Mouse (Mus musculus) small intestine, adult 2 months (tissue): ENCODE data around the gene Lemd1. TPM values are rescaled to one million over a fixed set of nuclear protein-coding genes. Genes with fewer than 3 reads are reported as not detected.
A peak's percentile ranks its signal among the peaks of the same experiment; 100 is the strongest.
"Not testable (repeated sequence)": the region's sequence is repeated elsewhere in the genome, so short reads cannot be mapped to it uniquely, and the experiment has no call there.

Experiments used
- H3K27ac ChIP-seq: fragments of 200-500 bp; 2 replicates; pipeline ENCODE4 v1.5.1; 2012; ENCODE audit warnings: low read depth, low read length, control low read depth, inconsistent platforms; ENCODE audit not compliant: insufficient read depth
- H3K27me3 ChIP-seq: fragments of 200-500 bp; 2 replicates; pipeline ENCODE4 v1.6.1; 2012; ENCODE audit warnings: mild to moderate bottlenecking, moderate library complexity, low read length, inconsistent platforms; ENCODE audit not compliant: control insufficient read depth, insufficient read depth
- H3K36me3 ChIP-seq: fragments of 200-500 bp; 2 replicates; pipeline ENCODE4 v1.6.1; 2012; ENCODE audit warnings: mild to moderate bottlenecking, low read length, control low read depth, inconsistent platforms; ENCODE audit not compliant: control insufficient read depth, insufficient read depth
- H3K4me1 ChIP-seq: fragments of 200-500 bp; 2 replicates; pipeline ENCODE4 v1.6.1; 2012; ENCODE audit warnings: low read length, inconsistent platforms, mixed read lengths; ENCODE audit not compliant: control insufficient read depth, insufficient read depth, insufficient read length
- H3K4me3 ChIP-seq: fragments of 200-500 bp; 2 replicates; pipeline ENCODE4 v1.5.1; 2012; ENCODE audit warnings: low read depth, mild to moderate bottlenecking, control low read depth, inconsistent platforms, low read length, moderate library complexity
- CTCF ChIP-seq: fragments of 200-500 bp; IDR thresholded peaks from 2 replicates; pipeline ENCODE4 v1.5.1; 2012; ENCODE audit warnings: low read depth, mild to moderate bottlenecking, control low read depth, inconsistent platforms, low read length, moderate library complexity, mixed read lengths; ENCODE audit not compliant: insufficient replicate concordance, insufficient read length; ENCODE audit errors: extremely low read depth
- POLR2A ChIP-seq: fragments of 200-500 bp; IDR thresholded peaks from 2 replicates; pipeline ENCODE4 v1.6.1; 2012; ENCODE audit warnings: low read depth, mild to moderate bottlenecking, control low read depth, inconsistent platforms, low read length, moderate library complexity
- WGBS: fragments of 180-500 bp; shearing (Covaris S2); methylation state at CpG from one replicate; pipeline ENCODE4 v1.1.7; 2018; 5-methylcytosine and 5-hydroxymethylcytosine counted together
- polyA plus RNA-seq: library from polyadenylated mRNA; depleted of rRNA; stranded (reverse); fragments of >200 nt; gene quantifications from 2 replicates; pipeline ENCODE4 v1.2.3, GENCODE M21; 2012

Gene Lemd1
- polyA plus RNA-seq, 1 experiment, result 0.09 TPM

DNA sequence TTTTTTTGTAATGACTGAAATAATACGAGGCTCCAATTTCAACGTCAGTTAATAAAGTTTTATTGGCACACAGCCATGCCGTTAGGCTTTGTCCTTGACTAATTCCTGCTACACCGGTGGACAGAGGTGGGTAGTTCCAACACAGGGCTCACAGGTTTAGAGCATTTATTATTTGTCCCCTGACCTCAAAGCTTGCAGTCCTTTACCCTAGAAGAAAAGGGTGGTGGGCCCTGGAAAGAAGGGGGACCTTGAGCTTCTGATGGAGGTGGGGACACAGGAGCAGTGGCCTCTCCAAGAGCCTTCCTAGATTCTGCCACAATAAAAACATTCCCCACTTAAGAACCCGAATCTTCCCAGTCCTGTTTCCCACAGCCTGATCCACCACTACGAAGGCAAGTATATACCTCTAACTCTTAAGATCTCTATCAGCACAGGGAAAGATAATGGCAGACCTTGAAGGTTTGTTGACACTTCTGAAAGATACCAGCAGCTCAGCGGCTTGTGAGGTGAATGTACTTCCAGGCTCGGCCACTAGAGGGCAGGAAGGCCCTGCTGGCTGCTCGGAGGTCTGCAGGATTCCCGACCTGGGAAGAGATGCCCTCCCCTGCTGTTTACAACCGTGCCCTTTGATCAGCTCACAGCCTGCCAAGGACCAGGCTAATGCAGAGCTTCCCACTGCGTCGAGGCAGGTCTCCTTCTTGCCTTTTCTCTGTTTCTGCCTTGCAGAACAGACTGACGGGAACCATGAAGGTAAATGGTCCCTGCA is 34.0 kb upstream of the Lemd1 start:
- no peak overlapping the region for H3K4me3 ChIP-seq
- no peak overlapping the region for H3K27ac ChIP-seq
- peaks cover 9% of the 10 kb centered on the region for H3K4me1 ChIP-seq
- 10% methylated on average over 14 of the region's 14 CpGs for WGBS
- TF ChIP-seq POLR2A, result no peak
- peak; percentile 99 for TF ChIP-seq CTCF
- 0 out of 2 replicates have a peak, but pooled peaks cover 3% of the 10 kb centered on the region for H3K27me3 ChIP-seq
- no peaks in the 10 kb centered on the region for H3K36me3 ChIP-seq

DNA sequence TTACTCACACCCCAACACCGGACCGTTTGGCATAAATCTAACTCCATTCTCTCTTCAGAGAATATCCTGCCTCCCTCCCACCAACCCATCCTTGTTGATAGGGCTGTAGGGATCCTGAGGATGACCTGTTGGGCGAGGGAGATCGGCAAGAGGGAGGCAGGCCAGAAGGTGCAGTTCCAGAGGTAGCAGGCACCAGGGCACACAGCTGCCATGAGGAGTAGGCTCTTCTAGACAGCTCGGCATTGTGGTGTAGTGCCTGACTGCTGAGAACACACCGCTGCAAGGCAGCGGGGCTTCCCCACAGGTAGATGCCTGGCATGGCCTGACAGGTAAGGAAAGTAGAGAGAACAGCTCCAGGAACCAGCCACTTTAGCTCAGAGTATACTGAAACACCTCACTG is 33.4 kb upstream of the Lemd1 start:
- Histone ChIP-seq H3K4me1 (peaks cover 9% of the 10 kb centered on the region), H3K4me3 (no peak overlapping the region), H3K27ac (no peak overlapping the region), H3K36me3 (no peaks in the 10 kb centered on the region), H3K27me3 (0 out of 2 replicates have a peak, but pooled peaks cover 3% of the 10 kb centered on the region)
- TF ChIP-seq CTCF, result no peak
- TF ChIP-seq POLR2A, result no peak
- WGBS, result 33% methylated on average over 7 of the region's 7 CpGs

DNA sequence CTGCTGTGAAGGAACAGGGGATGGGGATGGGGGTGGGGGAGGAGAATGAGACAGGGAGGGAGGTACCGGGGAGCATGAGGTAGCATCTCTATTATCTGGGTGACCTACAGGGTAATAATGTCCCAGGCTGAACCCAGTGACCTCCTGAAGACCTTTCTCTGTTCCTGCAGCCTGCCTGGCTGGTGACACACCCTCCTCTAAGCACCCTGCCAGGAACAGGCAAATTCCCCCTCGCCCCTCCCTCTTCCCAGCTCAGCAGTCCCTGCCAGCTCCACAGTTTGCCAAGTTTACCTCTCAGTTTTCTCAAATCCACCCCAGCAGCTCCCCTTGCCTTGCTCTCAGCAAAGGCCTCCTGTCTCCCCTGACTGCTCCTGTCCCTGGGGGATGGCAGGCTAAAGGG is 32.5 kb upstream of the Lemd1 start:
- H3K36me3 ChIP-seq, result no peaks in the 10 kb centered on the region

DNA sequence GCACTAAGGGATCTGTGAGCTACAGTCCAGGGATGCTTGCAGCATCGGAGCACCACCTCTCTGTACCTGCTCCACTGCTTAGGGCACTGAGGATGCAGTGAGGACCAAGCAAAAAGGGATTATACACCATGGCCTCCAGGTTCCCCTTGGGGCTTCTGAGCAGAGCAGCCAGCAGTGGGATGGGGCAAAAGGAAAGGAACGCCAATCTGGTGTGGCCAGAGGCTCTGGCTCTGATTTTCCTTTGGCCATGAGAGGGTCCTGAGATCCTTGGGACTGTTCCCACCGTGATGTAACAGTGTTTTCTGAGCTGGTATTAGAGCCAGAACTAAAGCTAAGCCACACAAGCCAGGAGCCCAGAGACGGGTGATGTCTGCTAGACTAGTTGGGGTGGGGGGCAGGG is 31.6 kb upstream of the Lemd1 start:
- WGBS, result 74% methylated on average over 4 of the region's 4 CpGs
- H3K4me3 ChIP-seq, result no peak overlapping the region
- no peak overlapping the region for H3K27ac ChIP-seq
- no peaks in the 10 kb centered on the region for H3K36me3 ChIP-seq
- H3K4me1 ChIP-seq, result peaks cover 9% of the 10 kb centered on the region
- TF ChIP-seq CTCF (no peak), POLR2A (no peak)
- H3K27me3 ChIP-seq, result peaks cover 3% of the 10 kb centered on the region; the same call in 1 of the 2 replicates

More for the DNA sequence above, 32.5 kb upstream of the Lemd1 start:
- Histone ChIP-seq H3K4me1 (peaks cover 9% of the 10 kb centered on the region), H3K27me3 (0 out of 2 replicates have a peak, but pooled peaks cover 3% of the 10 kb centered on the region), H3K27ac (no peak overlapping the region), H3K4me3 (no peak overlapping the region)
- WGBS, result 33% methylated on average over 2 of the region's 2 CpGs
- TF ChIP-seq POLR2A, result no peak

DNA sequence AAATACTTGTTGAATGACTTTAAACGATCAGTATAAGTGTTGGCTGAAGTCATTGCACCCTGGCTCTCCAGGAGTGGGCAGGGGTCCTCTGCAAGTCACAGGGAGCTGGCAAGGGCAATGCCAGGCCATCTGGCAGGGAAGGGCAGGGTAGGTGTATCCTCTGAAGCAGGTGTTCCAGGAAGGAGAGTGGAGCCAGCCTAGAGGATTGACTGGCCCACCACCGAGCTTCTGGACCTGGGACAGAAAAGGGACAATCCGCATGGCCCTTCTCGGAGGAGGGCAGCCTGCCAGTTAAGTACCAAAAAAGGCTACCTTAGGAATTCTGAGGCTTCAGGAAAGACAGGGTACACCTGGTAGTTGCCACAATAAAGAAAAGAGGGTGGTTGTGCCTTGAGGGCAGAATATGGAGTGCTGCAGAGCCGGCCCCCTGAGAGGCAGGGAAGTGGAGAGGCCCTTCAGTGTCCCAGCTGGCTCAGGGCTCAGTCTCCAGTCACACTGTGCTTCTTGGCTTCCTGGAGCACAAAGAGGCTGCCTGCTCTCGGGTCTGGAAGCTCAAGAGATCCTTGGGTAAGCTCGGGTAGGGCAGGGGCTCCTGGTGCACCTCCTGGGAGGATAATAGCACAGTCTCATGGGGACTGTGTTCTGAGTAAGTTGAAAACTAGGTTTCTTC is 29.9 kb upstream of the Lemd1 start:
- Histone ChIP-seq H3K27ac (no peak overlapping the region), H3K4me3 (no peak overlapping the region), H3K4me1 (peaks cover 9% of the 10 kb centered on the region), H3K36me3 (no peaks in the 10 kb centered on the region), H3K27me3 (peaks cover 3% of the 10 kb centered on the region; the same call in 1 of the 2 replicates)
- TF ChIP-seq POLR2A (no peak), CTCF (no peak)
- 56% methylated on average over 7 of the region's 7 CpGs for WGBS

DNA sequence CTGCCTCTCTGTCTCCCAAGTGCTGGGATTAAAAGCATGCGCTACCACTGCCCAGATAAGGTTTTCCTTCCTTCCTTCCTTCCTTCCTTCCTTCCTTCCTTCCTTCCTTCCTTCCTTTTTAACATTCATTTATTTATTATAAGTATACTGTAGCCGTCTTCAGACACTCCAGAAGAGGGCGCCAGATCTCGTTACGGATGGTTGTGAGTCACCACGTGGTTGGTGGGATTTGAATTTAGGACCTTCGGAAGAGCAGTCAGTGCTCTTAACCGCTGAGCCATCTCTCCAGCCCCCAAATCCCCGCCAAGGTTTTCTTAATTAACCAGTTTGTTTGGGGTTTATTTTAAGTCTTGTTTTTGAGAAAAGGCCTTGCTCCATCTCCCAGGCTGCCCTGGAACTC is 28.6 kb upstream of the Lemd1 start:
- not testable (repeated sequence) for H3K4me1 ChIP-seq, H3K36me3 ChIP-seq, H3K27me3 ChIP-seq, H3K27ac ChIP-seq, H3K4me3 ChIP-seq
- 41% methylated on average over 9 of the region's 9 CpGs for WGBS
- TF ChIP-seq CTCF, result peak; percentile 34; the same call in 1 of the 2 replicates

DNA sequence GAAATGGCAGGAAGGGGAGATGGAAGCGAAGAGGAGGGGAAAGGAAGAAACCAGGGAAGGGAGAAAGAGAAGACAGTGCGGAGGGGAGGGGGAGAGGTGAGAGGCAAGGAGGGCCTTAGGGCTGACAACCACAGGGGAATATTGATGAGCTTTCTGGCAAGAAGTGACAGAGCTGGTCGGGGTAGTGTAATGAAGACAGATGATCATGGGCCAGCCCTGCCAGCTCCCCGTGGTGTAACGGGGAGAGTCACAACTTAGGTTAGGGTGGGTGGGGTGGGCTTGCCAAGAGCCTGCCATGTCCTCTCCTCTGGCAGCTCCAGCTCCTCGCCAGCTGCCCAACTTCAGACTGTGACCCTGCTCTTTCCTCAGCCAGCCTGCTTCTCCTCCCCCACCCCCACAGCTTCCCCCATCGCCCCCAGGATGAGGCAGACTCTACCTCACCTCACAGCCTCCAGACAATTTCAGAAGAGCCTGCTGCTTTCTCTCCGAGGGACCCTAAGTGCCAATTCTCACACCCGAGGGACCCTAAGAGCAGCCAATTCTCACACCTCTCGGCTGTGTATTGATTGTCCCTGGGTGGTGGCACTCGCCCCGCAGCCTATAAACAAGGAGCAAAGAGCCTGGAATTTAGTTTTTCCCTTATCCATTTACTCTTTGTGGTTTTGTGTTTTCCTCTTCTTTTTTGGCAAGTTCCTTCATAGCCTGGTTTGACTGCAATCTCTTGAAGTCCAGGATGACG is 26.3 kb upstream of the Lemd1 start:
- H3K4me1 ChIP-seq, result peaks cover 3% of the 10 kb centered on the region; the same call in 1 of the 2 replicates
- 41% methylated on average over 13 of the region's 13 CpGs for WGBS
- no peaks in the 10 kb centered on the region; the same call in 1 of the 2 replicates for H3K27me3 ChIP-seq
- no peak overlapping the region for H3K4me3 ChIP-seq
- TF ChIP-seq POLR2A (no peak), CTCF (no peak)
- no peak overlapping the region for H3K27ac ChIP-seq
- H3K36me3 ChIP-seq, result no peaks in the 10 kb centered on the region
